Mouse (Mus musculus) ZHBTc4 (cell line): ENCODE results near the gene Plce1.

Source experiments
- DNase-seq: peaks from one replicate; pipeline ENCODE4 v3.0.0-alpha.2; 2011; ENCODE audit warnings: low read depth, low spot score

The Plce1 gene

GRCm38 (mm10) chr19:38721808-38722207 lies 240.9 kb downstream of the Plce1 start:
- no peak for DNase-seq

- no peak for DNase-seq
These were observed 242.1 kb downstream of the Plce1 start for GRCm38 (mm10) chr19:38722982-38723381.

DNA sequence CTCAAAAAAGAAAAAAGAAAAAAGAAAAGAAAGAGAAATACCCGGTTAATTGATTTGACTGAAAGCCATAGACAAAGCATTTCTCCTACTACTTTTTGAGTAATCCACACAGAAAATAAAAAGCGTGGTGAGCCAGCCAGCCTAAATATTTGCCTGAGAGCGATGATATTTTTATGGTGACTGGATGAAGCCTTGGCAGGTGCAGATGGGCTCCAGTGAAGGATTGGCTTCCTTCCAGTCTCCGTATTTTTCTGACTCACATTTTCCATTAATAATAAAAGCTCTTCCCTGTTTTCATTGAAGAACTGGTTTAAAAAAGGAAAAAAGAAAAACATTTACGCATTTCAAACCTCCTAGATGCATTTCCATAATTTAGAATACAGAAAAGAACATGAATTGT lies 243.1 kb downstream of the Plce1 start:
- no peak for DNase-seq

DNA sequence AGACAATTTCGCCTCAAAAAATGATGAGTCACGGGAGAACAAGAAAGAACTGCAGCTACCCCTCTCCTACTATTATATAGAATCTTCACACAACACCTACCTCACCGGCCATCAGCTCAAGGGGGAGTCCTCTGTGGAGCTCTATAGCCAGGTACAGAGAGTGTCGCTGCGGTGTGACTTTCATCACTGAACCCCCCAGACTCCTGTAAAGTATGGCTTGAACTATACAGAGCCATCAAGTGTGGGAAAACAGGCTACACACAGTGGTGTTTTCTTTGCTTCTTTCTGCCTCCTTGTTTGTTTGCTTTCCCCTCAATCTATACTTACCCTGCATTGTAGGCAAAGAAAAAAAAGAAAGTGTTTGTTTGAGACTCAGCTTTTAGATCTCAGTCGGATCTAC lies 247.9 kb downstream of the Plce1 start:
- DNase-seq: no peak

DNA sequence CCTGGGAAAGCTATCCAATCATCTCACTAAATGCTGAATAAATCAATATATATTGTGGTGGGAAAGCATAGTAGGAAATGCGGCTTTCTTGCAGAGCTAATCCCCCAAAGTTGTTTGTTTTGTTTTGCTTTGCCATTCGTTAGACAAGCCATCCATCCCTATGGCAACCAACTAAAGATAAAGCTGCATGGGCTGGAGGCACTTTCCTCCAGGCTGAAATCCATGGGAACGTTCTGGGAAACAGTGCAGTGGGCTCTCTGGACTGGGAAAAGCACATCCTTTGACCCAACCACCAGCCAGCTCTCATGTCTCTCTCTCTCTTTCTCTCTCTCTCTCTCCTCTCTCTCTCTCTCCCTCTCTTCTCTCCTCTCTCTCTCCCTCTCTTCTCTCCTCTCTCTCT lies 248.4 kb downstream of the Plce1 start:
- no peak for DNase-seq

DNA sequence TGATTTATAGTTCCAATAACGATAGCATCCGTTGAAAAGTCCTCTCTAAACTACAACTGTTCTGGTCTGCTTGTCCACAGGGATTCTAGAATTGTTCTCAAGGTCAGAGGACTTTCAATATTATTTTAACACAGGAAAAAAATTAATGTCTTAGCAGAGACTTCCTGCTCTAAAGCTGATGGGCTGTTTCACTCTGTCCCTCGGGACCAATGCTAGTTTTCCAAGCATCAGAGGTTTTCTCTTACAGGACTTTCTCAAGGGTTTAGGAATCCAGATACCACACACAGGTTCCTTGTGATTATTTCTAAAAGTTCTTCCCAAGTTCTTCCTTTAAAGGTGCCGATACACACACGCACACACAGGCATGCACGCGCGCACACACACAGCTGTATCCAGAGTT lies 263.6 kb downstream of the Plce1 start:
- DNase-seq: no peak

- DNase-seq: no peak
These were observed 265.0 kb downstream of the Plce1 start for GRCm38 (mm10) chr19:38745810-38746491.

DNA sequence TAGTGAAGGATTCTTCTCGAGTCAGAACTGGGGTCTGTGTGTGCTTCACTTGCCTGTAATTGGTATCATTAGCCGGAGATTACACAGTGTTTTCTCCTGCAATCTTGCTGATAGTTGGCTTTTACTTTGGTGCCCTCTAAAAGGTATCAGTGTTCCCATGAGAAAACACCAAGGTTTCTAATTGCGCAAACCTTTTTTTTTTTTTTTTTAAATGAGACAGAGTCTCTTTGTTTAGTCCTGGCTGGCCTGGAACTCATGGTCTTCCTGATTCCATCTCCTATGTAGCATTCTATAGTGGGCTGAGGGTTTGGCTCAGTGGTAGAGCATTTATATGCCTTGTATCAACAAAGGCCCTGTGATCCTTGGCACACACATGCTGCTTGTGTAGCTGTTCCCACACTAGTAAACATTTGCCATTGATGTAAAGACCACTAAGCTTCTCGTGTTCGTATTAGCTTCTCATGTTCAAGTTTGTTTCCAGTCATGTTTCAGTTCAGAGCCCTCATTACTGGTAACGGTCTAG lies 265.6 kb downstream of the Plce1 start:
- no peak for DNase-seq

- DNase-seq: no peak
These were observed 269.3 kb downstream of the Plce1 start for GRCm38 (mm10) chr19:38750192-38750591.

GRCm38 (mm10) chr19:38757161-38757560 lies 276.3 kb downstream of the Plce1 start:
- DNase-seq: no peak

- DNase-seq: peak; percentile 81
These were observed 277.1 kb downstream of the Plce1 start for GRCm38 (mm10) chr19:38758056-38758455.

- DNase-seq: no peak
These were observed 278.0 kb downstream of the Plce1 start for GRCm38 (mm10) chr19:38758685-38759472.

GRCm38 (mm10) chr19:38760441-38760840 lies 279.5 kb downstream of the Plce1 start:
- no peak for DNase-seq

GRCm38 (mm10) chr19:38766306-38766705 lies 285.4 kb downstream of the Plce1 start:
- DNase-seq: no peak

GRCm38 (mm10) chr19:38775548-38775947 lies 294.6 kb downstream of the Plce1 start:
- peak; percentile 69 for DNase-seq

DNA sequence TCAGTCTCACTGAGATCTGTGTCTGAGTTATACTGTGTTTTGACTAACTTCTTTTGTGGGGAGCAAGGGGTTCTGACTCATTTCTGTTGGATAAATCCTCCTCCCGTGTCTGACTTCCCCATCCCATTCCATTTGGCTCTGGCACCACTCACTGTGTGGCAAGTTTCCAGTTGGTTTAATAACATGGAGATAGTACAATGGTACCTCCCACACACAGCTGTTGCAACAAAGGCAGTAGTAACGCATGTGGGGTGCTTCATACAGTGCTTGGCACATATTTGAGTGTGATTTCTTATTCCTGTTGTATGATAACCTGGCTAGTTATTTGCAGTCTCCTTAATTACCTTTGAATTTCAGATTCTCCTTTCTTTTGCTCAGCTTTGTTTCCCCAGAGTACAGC lies 297.9 kb downstream of the Plce1 start:
- DNase-seq: no peak

- no peak for DNase-seq
These were observed 302.6 kb downstream of the Plce1 start for GRCm38 (mm10) chr19:38783542-38783941.

- no peak for DNase-seq
These were observed 306.8 kb downstream of the Plce1 start for GRCm38 (mm10) chr19:38787756-38788155.

GRCm38 (mm10) chr19:38793563-38794045 lies 312.7 kb downstream of the Plce1 start:
- DNase-seq: no peak

- no peak for DNase-seq
These were observed 315.6 kb downstream of the Plce1 start for GRCm38 (mm10) chr19:38796546-38796945.

GRCm38 (mm10) chr19:38798291-38798690 lies 317.4 kb downstream of the Plce1 start:
- no peak for DNase-seq

- no peak for DNase-seq
These were observed 317.9 kb downstream of the Plce1 start for GRCm38 (mm10) chr19:38798801-38799200.

- no peak for DNase-seq
These were observed 337.3 kb downstream of the Plce1 start for GRCm38 (mm10) chr19:38818191-38818590.
